Mouse (Mus musculus) C2C12 (cell line): ENCODE results near the gene Kcnc1.

Experiments used
- CEBPB ChIP-seq: IDR thresholded peaks from one replicate; pipeline ENCODE4 v1.6.1; 2011; ENCODE audit warnings: low read depth, mild to moderate bottlenecking, control low read depth, moderate library complexity
- CTCF ChIP-seq: IDR thresholded peaks from one replicate; pipeline ENCODE4 v1.5.1; 2011; ENCODE audit not compliant: control insufficient read depth, insufficient read depth, insufficient read length
- FOSL1 ChIP-seq: IDR thresholded peaks from one replicate; pipeline ENCODE4 v1.8.0; 2011; ENCODE audit warnings: mild to moderate bottlenecking, low read length; ENCODE audit not compliant: poor library complexity, insufficient read depth, severe bottlenecking
- MAX ChIP-seq: IDR thresholded peaks from one replicate; pipeline ENCODE4 v1.6.1; 2011; ENCODE audit warnings: mild to moderate bottlenecking, control low read depth

GRCm38 (mm10) chr7:46483050-46483449, 86.8 kb downstream of the Kcnc1 start:
- TF ChIP-seq CTCF: no peak
- no peak for TF ChIP-seq FOSL1
- TF ChIP-seq MAX: no peak
- no peak for TF ChIP-seq CEBPB
